Mouse (Mus musculus) myocyte (in vitro differentiated cells): ENCODE results near the gene Ipo5.

Source experiments
- MAX ChIP-seq: IDR thresholded peaks from one replicate; pipeline ENCODE4 v1.6.1; 2011; ENCODE audit warnings: low read depth, mild to moderate bottlenecking, control low read depth
- MYOD1 ChIP-seq, 3 experiments: IDR thresholded peaks; one replicate each; pipeline ENCODE4 v1.6.1; 2011; ENCODE audit warnings: control low read depth in 2 of 3, low read depth in 2 of 3, mild to moderate bottlenecking in 2 of 3, moderate library complexity in 1 of 3; ENCODE audit not compliant: insufficient read length in 2 of 3, control insufficient read depth in 1 of 3
- TCF12 ChIP-seq: IDR thresholded peaks from one replicate; pipeline ENCODE4 v1.6.1; 2011; ENCODE audit warnings: mild to moderate bottlenecking, control low read depth; ENCODE audit not compliant: poor library complexity, insufficient read depth, severe bottlenecking

DNA sequence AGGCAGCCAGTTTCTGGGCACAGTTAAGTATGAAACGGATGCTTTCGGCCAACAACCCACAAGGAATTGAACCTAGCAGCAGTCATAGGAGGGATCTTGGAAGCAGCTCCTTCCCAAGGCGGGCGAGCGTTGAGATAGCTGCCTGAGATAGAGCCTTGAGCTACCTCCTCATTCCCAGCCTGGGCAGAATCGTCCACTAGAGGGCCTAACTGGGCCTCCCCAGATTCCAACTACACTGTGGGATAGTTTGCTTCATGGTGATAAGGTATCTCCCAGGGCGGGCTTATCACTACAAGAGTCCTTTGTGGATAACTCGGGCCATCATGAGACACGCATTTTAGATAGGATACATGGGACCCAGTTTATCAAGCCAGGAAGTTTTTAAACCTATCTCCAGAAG is 35.9 kb upstream of the Ipo5 start:
- no peak for TF ChIP-seq MAX
- no peak for TF ChIP-seq MYOD1 (IDR thresholded peaks at IDR 0.05; ENCODE audit: control insufficient read depth in 1 of 3, insufficient read length in 2 of 3, low read depth in 2 of 3)
- TF ChIP-seq TCF12 = no peak
